In the genomic region with DNA sequence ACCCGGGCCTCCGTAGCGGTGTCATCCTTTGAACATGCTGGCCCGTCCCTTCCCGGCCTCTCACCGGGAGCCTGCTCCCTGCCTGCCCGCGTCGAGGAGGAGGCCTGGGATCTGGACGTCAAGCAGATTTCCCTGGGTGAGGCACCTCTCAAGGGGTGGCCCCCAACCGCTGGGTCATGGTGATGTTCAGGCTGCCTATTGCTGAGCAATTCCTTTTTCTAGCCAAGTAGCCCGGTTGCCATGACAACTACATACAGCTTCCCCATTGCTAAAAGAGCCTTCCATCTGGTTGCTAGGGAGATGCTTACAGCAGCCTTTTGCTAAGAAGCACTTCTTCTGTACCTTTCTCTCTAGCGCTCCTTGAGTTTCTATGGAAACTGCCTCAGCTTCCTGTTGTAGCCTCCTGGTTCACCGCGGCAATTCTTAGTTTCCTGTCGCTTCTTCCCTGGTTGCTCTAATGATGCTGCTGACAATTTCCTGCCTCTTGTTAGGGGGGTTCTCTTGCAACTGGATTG, we compare ENCODE assay signal across 9 mouse cellular contexts. TPM values are rescaled to one million over a fixed set of nuclear protein-coding genes. Genes with fewer than 3 reads are reported as not detected.
DNase-seq lines count a peak whose midpoint lies in the region; ATAC-seq lines count a peak whose summit lies in the region.
"Had no signal": no experiment of that assay in that cellular context is flagged by ENCODE, and none has a peak within 500 bp of the region (broad histone marks: within the 10 kb centered on the region; RNA-seq: fewer than 3 reads in every experiment).

No protein-coding gene starts in this region.

- H3K27me3 ChIP-seq in embryonic facial prominence, embryonic 14.5 days (replicated peaks; ENCODE audit: control insufficient read depth, insufficient read depth, low read length): no peaks in the 10 kb centered on the region
- no peaks in the 10 kb centered on the region for H3K27me3 ChIP-seq in midbrain, embryonic 10.5 days (ENCODE audit: low read depth, poor library complexity, severe bottlenecking)

- peak; percentile 7; the same call in 1 of the 2 replicates for ATAC-seq in embryonic facial prominence, embryonic 14.5 days (ENCODE audit: low read depth)
- peak; percentile 91 for ATAC-seq in inflammation-experienced regulatory T-cells, adult 6 months

- no peaks in the 10 kb centered on the region for H3K9me3 ChIP-seq in embryonic facial prominence, embryonic 14.5 days (ENCODE audit: control insufficient read depth, low read length)
- no peaks in the 10 kb centered on the region for H3K9me3 ChIP-seq in midbrain, embryonic 10.5 days (replicated peaks)

- peaks cover 90% of the 10 kb centered on the region for H3K36me3 ChIP-seq in embryonic facial prominence, embryonic 14.5 days (ENCODE audit: control insufficient read depth, insufficient read depth, low read length)
- peaks cover 95% of the 10 kb centered on the region for H3K36me3 ChIP-seq in midbrain, embryonic 10.5 days

- no peak overlapping the region for H3K27ac ChIP-seq in embryonic facial prominence, embryonic 14.5 days (replicated peaks; ENCODE audit: low read depth, low read length)
- H3K27ac ChIP-seq in midbrain, embryonic 10.5 days (replicated peaks): peak overlapping the region; percentile 82

- DNase-seq in thymus, postnatal 0 days (ENCODE audit: low spot score): peak; percentile 78
- DNase-seq in thymus, postnatal 10 days (ENCODE audit: low spot score in 2 of 2): no peak
- DNase-seq in embryonic facial prominence, embryonic 14.5 days (ENCODE audit: low spot score): peak; percentile 73
- peak; percentile 76 for DNase-seq in midbrain, embryonic 10.5 days (ENCODE audit: low spot score)
- DNase-seq in telencephalon, adult 2 months (ENCODE audit: low read depth, low spot score): peak; percentile 97
- DNase-seq in lung, postnatal 4 days: no peak
- no peak for DNase-seq in spleen, adult 18-20 months

- no peak overlapping the region for H3K9ac ChIP-seq in embryonic facial prominence, embryonic 14.5 days (ENCODE audit: low read depth, low read length)

- H3K4me3 ChIP-seq in embryonic facial prominence, embryonic 14.5 days (ENCODE audit: low read depth, low read length): no peak overlapping the region
- H3K4me3 ChIP-seq in midbrain, embryonic 10.5 days: peak overlapping the region; percentile 36

- H3K4me1 ChIP-seq in embryonic facial prominence, embryonic 14.5 days (ENCODE audit: control insufficient read depth, insufficient read depth, low read length): peaks cover 2% of the 10 kb centered on the region; the same call in 1 of the 2 replicates
- H3K4me1 ChIP-seq in midbrain, embryonic 10.5 days: peaks cover 57% of the 10 kb centered on the region

- WGBS in embryonic facial prominence, embryonic 14.5 days: 46% methylated on average over 16 of the region's 16 CpGs
- WGBS in midbrain, embryonic 10.5 days: 21% methylated on average over 16 of the region's 16 CpGs

- H3K4me2 ChIP-seq in embryonic facial prominence, embryonic 14.5 days (ENCODE audit: low read depth, low read length): no peak overlapping the region

RNA-seq across cellular contexts. Expression of a gene that starts 11.4 kb away (rescaled TPM):
- polyA plus RNA-seq in thymus, postnatal 0 days (2015; fragmentation: Nextera tagmentation; extraction: Ambion mirVana): 0.90 and 1.5 TPM in 2 replicates
- 0.64 and 0.82 TPM in 2 replicates for polyA plus RNA-seq in embryonic facial prominence, embryonic 14.5 days (2014; fragmentation: Nextera tagmentation; extraction: Ambion mirVana)
- under 1 TPM in 1 of 3 experiments, not detected in 2; 0.87 TPM for polyA plus RNA-seq in inflammation-experienced regulatory T-cells, adult 6 months (2017; shearing (Covaris generic))
- polyA plus RNA-seq in midbrain, embryonic 10.5 days (2016; fragmentation: Nextera tagmentation; extraction: Ambion mirVana): 0.67 and 1.2 TPM in 2 replicates

RNA-seq across cellular contexts. Expression of a gene that starts 16.5 kb away (rescaled TPM):
- polyA plus RNA-seq in thymus, postnatal 0 days (2015; fragmentation: Nextera tagmentation; extraction: Ambion mirVana): 40.7 and 44.5 TPM in 2 replicates
- 21.4 and 25.2 TPM in 2 replicates for polyA plus RNA-seq in embryonic facial prominence, embryonic 14.5 days (2014; fragmentation: Nextera tagmentation; extraction: Ambion mirVana)
- 1 to 10 TPM; 1.4 to 1.9 (median 1.6) TPM for polyA plus RNA-seq in inflammation-experienced regulatory T-cells, adult 6 months (2017; shearing (Covaris generic))
- polyA plus RNA-seq in midbrain, embryonic 10.5 days (2016; fragmentation: Nextera tagmentation; extraction: Ambion mirVana): 89.4 and 96.6 TPM in 2 replicates

RNA-seq across cellular contexts. Expression of a gene that starts 19.5 kb away (rescaled TPM):
- 26.9 and 27.0 TPM in 2 replicates for polyA plus RNA-seq in thymus, postnatal 0 days (2015; fragmentation: Nextera tagmentation; extraction: Ambion mirVana)
- 113 and 128 TPM in 2 replicates for polyA plus RNA-seq in embryonic facial prominence, embryonic 14.5 days (2014; fragmentation: Nextera tagmentation; extraction: Ambion mirVana)
- polyA plus RNA-seq in inflammation-experienced regulatory T-cells, adult 6 months (2017; shearing (Covaris generic)): 1 to 10 TPM in 1 of 3 experiments, under 1 TPM in 2; 0.41 to 1.3 (median 0.90) TPM
- 85.4 and 99.8 TPM in 2 replicates for polyA plus RNA-seq in midbrain, embryonic 10.5 days (2016; fragmentation: Nextera tagmentation; extraction: Ambion mirVana)

RNA-seq across cellular contexts. Expression of a gene that starts 38.2 kb away (rescaled TPM):
- polyA plus RNA-seq in thymus, postnatal 0 days (2015; fragmentation: Nextera tagmentation; extraction: Ambion mirVana): not detected in 2 replicates
- not detected in 2 replicates for polyA plus RNA-seq in embryonic facial prominence, embryonic 14.5 days (2014; fragmentation: Nextera tagmentation; extraction: Ambion mirVana)
- not detected for polyA plus RNA-seq in inflammation-experienced regulatory T-cells, adult 6 months (2017; shearing (Covaris generic))
- not detected in 2 replicates for polyA plus RNA-seq in midbrain, embryonic 10.5 days (2016; fragmentation: Nextera tagmentation; extraction: Ambion mirVana)
- polyA plus RNA-seq: limb, embryonic 11.5 days had no signal

Comparison
In these comparisons a context has a peak if more than half of its experiments do, and no peak if none do; other contexts are left out.
1. DNase-seq: peak in thymus, postnatal 0 days (single experiment), embryonic facial prominence, embryonic 14.5 days (single experiment), midbrain, embryonic 10.5 days (single experiment) and telencephalon, adult 2 months (single experiment); none in thymus, postnatal 10 days (0 of 2), lung, postnatal 4 days (0 of 2) and spleen, adult 18-20 months (0 of 2).
2. RNA of a gene that starts 19.5 kb away (polyA plus RNA-seq): 113 to 128 TPM in embryonic facial prominence, embryonic 14.5 days, 85.4 to 99.8 TPM in midbrain, embryonic 10.5 days and 26.9 to 27.0 TPM in thymus, postnatal 0 days; 0.41 to 1.3 TPM in inflammation-experienced regulatory T-cells, adult 6 months; every median in the first group is over 10 times any median in the second.